Mouse (Mus musculus) lung, postnatal 25 days (tissue): ENCODE measurements around the gene Vrk3.
A peak's percentile ranks its signal among the peaks of the same experiment; 100 is the strongest.

Source experiments
- DNase-seq: peaks from one replicate; pipeline ENCODE4 v3.0.0; 2022; ENCODE audit warnings: low spot score

The Vrk3 gene

DNA sequence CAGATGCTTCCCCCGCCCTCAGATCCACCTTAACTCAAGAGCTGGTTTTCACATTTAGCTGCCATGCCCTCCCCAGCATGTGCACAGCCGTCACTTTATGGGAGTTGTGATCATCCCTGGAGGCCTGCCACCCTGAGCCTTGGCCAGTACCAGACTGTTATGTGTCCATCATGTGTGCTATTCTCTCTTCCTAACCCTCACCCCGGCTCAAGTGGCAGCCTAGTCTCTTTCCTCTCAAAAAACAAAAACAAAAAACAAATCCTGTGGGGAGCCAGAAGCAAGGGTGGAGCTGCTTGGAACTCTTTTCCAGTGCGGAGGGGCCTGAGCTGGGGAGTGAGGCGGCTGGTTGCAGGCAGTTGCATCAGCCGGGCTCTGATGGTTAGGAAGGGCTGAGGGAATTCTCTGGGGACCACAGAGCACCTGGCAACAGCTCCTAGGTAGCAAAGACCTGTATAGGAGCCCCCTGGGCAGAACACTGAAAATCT, 70.6 kb downstream of the Vrk3 start:
- no peak for DNase-seq

GRCm38 (mm10) chr7:44819391-44819790, 71.2 kb downstream of the Vrk3 start:
- DNase-seq, result no peak

DNA sequence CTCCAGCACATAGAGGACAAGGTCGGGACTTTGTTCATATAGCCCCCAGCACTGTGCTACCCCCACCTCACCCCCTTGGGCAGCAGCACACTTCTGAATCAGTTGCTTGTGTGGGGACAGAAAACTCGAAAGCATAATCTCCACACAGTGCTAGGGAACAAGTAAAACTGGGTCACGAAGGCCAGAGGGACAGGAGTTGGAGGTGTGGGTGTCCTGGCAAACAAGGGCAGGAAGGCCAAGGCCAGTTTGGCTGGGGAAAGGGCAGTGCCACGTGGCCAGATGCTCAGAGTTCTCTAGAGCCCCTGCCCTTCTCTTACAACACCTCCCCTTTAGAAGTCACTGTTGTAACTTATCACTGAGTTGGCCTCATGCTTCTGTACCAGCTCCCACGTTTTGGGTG, 71.7 kb downstream of the Vrk3 start:
- no peak for DNase-seq

- no peak for DNase-seq
These were observed 72.3 kb downstream of the Vrk3 start for GRCm38 (mm10) chr7:44820525-44820924.

DNA sequence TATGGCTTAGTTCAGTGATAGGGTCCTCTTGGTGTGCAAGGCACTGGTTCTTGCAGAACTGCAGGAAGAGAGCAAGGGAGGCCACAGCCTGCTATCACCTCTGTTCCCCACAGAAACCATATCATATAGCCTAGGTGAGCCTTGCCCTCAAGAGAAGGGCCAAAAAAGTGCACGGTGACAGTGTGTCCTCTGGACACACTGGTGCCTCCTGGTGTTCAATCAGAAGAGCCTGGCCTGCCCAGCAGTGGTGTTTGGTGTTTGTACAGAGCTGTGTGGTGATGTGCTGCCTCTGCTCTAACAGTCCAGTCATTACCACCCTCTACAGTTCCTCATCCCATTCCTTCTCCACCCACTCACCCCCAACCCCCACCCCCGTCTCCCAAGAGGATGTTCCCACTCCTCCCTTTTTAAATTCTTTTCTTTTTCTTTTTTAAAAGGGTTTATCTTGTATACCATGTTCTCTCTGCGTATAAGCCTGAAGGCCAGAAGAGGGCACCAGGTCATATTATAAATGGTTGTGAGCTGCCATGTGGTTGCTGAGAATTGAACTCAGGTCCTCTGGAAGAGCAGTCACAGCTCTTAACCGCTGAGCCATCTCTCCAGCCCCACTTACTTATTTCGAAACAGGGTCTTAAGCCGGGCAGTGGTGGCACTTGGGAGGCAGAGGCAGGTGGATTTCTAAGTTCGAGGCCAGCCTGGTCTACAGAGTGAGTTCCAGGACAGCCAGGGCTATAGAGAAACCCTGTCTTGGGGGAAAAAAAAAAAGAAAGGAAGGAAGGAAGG, 73.6 kb downstream of the Vrk3 start:
- DNase-seq, result no peak

DNA sequence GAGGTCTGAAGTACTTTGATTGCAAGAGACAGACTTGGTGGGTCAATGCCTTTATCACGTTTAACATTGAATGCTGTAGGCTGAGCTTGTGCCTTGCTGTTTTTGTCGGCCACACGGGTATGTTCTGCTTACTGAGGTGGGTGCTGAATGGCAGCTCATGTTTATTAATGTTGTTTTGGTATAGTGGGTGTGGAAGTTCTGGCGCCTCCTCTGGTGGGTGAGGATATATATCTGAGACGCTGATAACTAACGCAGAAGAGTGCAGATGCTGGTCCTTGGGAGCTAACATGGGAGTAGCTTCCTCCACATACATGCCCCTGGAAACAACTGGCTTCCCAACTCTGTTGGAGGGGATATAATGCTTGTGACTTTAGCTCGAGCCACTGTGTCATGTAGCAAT, 75.2 kb downstream of the Vrk3 start:
- DNase-seq, result no peak

DNA sequence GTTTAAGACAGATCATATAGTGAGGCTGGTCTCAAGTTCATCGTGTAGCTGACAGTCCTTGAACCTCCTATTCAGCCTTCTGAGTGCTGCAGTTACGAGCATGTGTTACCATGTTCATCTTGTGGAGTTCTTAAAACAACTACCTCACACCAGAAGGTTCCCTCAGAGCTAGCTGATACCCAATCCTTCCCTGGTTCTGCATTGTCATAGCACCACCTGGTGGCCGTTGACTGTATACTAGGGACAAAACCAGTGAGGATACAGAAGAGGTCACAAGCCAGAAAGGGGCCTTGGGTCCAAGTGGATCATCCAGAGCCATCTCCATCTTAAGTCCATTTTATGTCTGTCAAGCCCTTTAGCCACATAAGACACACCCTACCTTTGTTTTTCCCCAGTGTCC, 76.7 kb downstream of the Vrk3 start:
- DNase-seq, result peak; percentile 82

GRCm38 (mm10) chr7:44826771-44827170, 78.6 kb downstream of the Vrk3 start:
- no peak for DNase-seq
